Mouse (Mus musculus) liver, embryonic 12.5 days (tissue): ENCODE results near the gene Cst3. TPM values are rescaled to one million over a fixed set of nuclear protein-coding genes. Genes with fewer than 3 reads are reported as not detected.

Experiments used
- ATAC-seq: fragments of 200-750 bp; cut with Nextera tagmentation; 2 replicates; pipeline ENCODE4 v1.8.0; 2017; ENCODE audit warnings: moderate number of reproducible peaks, mild to moderate bottlenecking, moderate library complexity
- H3K27ac ChIP-seq: fragments of 300-500 bp; sonication (generic); 2 replicates; pipeline ENCODE4 v1.5.1; 2016; ENCODE audit warnings: mild to moderate bottlenecking
- H3K27me3 ChIP-seq: fragments of 300-500 bp; sonication (generic); replicated peaks from 2 replicates; pipeline ENCODE4 v1.6.1; 2016; ENCODE audit warnings: mild to moderate bottlenecking, moderate library complexity
- H3K36me3 ChIP-seq: fragments of 300-500 bp; sonication (generic); 2 replicates; pipeline ENCODE4 v1.6.1; 2016; ENCODE audit warnings: mild to moderate bottlenecking, moderate library complexity
- H3K4me1 ChIP-seq: fragments of 300-500 bp; sonication (generic); 2 replicates; pipeline ENCODE4 v1.6.1; 2016
- H3K4me2 ChIP-seq: fragments of 300-500 bp; sonication (generic); 2 replicates; pipeline ENCODE4 v1.6.1; 2016; ENCODE audit warnings: mild to moderate bottlenecking, moderate library complexity
- H3K4me3 ChIP-seq: fragments of 300-500 bp; sonication (generic); 2 replicates; pipeline ENCODE4 v1.5.1; 2016; ENCODE audit warnings: mild to moderate bottlenecking, moderate library complexity
- H3K9ac ChIP-seq: fragments of 300-500 bp; sonication (generic); 2 replicates; pipeline ENCODE4 v1.6.1; 2016; ENCODE audit warnings: mild to moderate bottlenecking, moderate library complexity
- H3K9me3 ChIP-seq: fragments of 300-500 bp; sonication (generic); replicated peaks from 2 replicates; pipeline ENCODE4 v1.6.1; 2016; ENCODE audit warnings: mild to moderate bottlenecking, moderate library complexity
- WGBS: fragments of 180-500 bp; shearing (Covaris S2); methylation state at CpG from one replicate; pipeline ENCODE4 v1.1.7; 2016; ENCODE audit not compliant: insufficient replicate concordance; 5-methylcytosine and 5-hydroxymethylcytosine counted together
- polyA plus RNA-seq: library from polyadenylated mRNA; unstranded; fragments of >200 nt; fragmentation: Nextera tagmentation; extraction: Ambion mirVana; gene quantifications from 2 replicates; pipeline ENCODE4 v1.2.1, GENCODE M21; 2016

The Cst3 gene
- 140 and 142 TPM in 2 replicates for polyA plus RNA-seq

- Histone ChIP-seq H3K9me3 (no peaks in the 10 kb centered on the region), H3K4me2 (peak within 1 kb of the TSS; percentile 83), H3K9ac (peak within 1 kb of the TSS; percentile 77), H3K27ac (peak within 1 kb of the TSS; percentile 86), H3K4me3 (peak within 1 kb of the TSS; percentile 81), H3K36me3 (peaks cover 24% of the 10 kb centered on the region), H3K4me1 (peaks cover 41% of the 10 kb centered on the region), H3K27me3 (no peaks in the 10 kb centered on the region)
- WGBS, result under 1% methylated on average over 19 of the region's 19 CpGs
- ATAC-seq, result peak; percentile 97
Measured at GRCm38 (mm10) chr2:148875335-148875811, at the start of gene Cst3. TSS of gene Cst3 (minus strand) at chr2:148875692.

GRCm38 (mm10) chr2:148902286-148902685, 26.8 kb upstream of the Cst3 start:
- no peak overlapping the region for H3K9ac ChIP-seq
- H3K27me3 ChIP-seq, result no peaks in the 10 kb centered on the region
- no peak overlapping the region for H3K27ac ChIP-seq
- 4% methylated on average over 5 of the region's 5 CpGs for WGBS
- no peaks in the 10 kb centered on the region for H3K4me1 ChIP-seq
- H3K9me3 ChIP-seq, result no peaks in the 10 kb centered on the region
- H3K4me3 ChIP-seq, result no peak overlapping the region
- ATAC-seq, result peak; percentile 74
- H3K4me2 ChIP-seq, result no peak overlapping the region
- no peaks in the 10 kb centered on the region for H3K36me3 ChIP-seq

- Histone ChIP-seq H3K4me3 (no peak overlapping the region), H3K4me1 (no peaks in the 10 kb centered on the region)
Measured at GRCm38 (mm10) chr2:148900305-148900704, 24.8 kb upstream of the Cst3 start.

GRCm38 (mm10) chr2:148896219-148896618, 20.7 kb upstream of the Cst3 start:
- ATAC-seq, result no peak
- H3K9me3 ChIP-seq, result no peaks in the 10 kb centered on the region
- H3K36me3 ChIP-seq, result no peaks in the 10 kb centered on the region
- no peak overlapping the region for H3K4me2 ChIP-seq
- no peak overlapping the region for H3K9ac ChIP-seq
- no peak overlapping the region for H3K4me3 ChIP-seq
- no peak overlapping the region for H3K27ac ChIP-seq
- no peaks in the 10 kb centered on the region for H3K4me1 ChIP-seq
- H3K27me3 ChIP-seq, result no peaks in the 10 kb centered on the region
- 63% methylated on average over 1 of the region's 1 CpGs for WGBS

More at GRCm38 (mm10) chr2:148900305-148900704, 24.8 kb upstream of the Cst3 start:
- ATAC-seq, result no peak
- Histone ChIP-seq H3K27me3 (no peaks in the 10 kb centered on the region), H3K4me2 (no peak overlapping the region), H3K36me3 (no peaks in the 10 kb centered on the region), H3K9ac (no peak overlapping the region), H3K27ac (no peak overlapping the region), H3K9me3 (no peaks in the 10 kb centered on the region)
- WGBS, result 42% methylated on average over 4 of the region's 4 CpGs

- H3K4me3 ChIP-seq, result no peak overlapping the region
- no peaks in the 10 kb centered on the region for H3K36me3 ChIP-seq
- ATAC-seq, result no peak
- H3K4me2 ChIP-seq, result no peak overlapping the region
- H3K4me1 ChIP-seq, result no peaks in the 10 kb centered on the region
- no peak overlapping the region for H3K9ac ChIP-seq
- no peaks in the 10 kb centered on the region for H3K27me3 ChIP-seq
- no peaks in the 10 kb centered on the region for H3K9me3 ChIP-seq
- H3K27ac ChIP-seq, result no peak overlapping the region
Measured at GRCm38 (mm10) chr2:148893107-148893506, 17.6 kb upstream of the Cst3 start.

GRCm38 (mm10) chr2:148890021-148890851, 14.7 kb upstream of the Cst3 start:
- Histone ChIP-seq H3K27ac (no peak overlapping the region), H3K4me2 (no peak overlapping the region), H3K4me3 (no peak overlapping the region), H3K4me1 (no peaks in the 10 kb centered on the region), H3K27me3 (no peaks in the 10 kb centered on the region), H3K9ac (no peak overlapping the region), H3K36me3 (no peaks in the 10 kb centered on the region), H3K9me3 (no peaks in the 10 kb centered on the region)
- WGBS, result 63% methylated on average over 5 of the region's 5 CpGs
- no peak for ATAC-seq

- no peaks in the 10 kb centered on the region for H3K36me3 ChIP-seq
- H3K4me3 ChIP-seq, result no peak overlapping the region
- H3K4me2 ChIP-seq, result no peak overlapping the region
- no peak overlapping the region for H3K9ac ChIP-seq
- ATAC-seq, result no peak
- WGBS, result 59% methylated on average over 3 of the region's 3 CpGs
- H3K4me1 ChIP-seq, result no peaks in the 10 kb centered on the region
- H3K27me3 ChIP-seq, result no peaks in the 10 kb centered on the region
- H3K27ac ChIP-seq, result no peak overlapping the region
- no peaks in the 10 kb centered on the region for H3K9me3 ChIP-seq
Measured at GRCm38 (mm10) chr2:148889331-148890010, 14.0 kb upstream of the Cst3 start.

GRCm38 (mm10) chr2:148888872-148889271, 13.4 kb upstream of the Cst3 start:
- Histone ChIP-seq H3K27me3 (no peaks in the 10 kb centered on the region), H3K27ac (no peak overlapping the region), H3K4me2 (no peak overlapping the region), H3K9ac (no peak overlapping the region), H3K9me3 (no peaks in the 10 kb centered on the region), H3K4me3 (no peak overlapping the region), H3K4me1 (no peaks in the 10 kb centered on the region), H3K36me3 (no peaks in the 10 kb centered on the region)
- 60% methylated on average over 3 of the region's 3 CpGs for WGBS
- no peak for ATAC-seq

- Histone ChIP-seq H3K9ac (no peak overlapping the region), H3K36me3 (no peaks in the 10 kb centered on the region), H3K4me3 (no peak overlapping the region), H3K4me1 (no peaks in the 10 kb centered on the region), H3K27ac (no peak overlapping the region), H3K4me2 (no peak overlapping the region), H3K27me3 (no peaks in the 10 kb centered on the region), H3K9me3 (no peaks in the 10 kb centered on the region)
- ATAC-seq, result no peak
Measured at GRCm38 (mm10) chr2:148884738-148885137, 9.2 kb upstream of the Cst3 start.

GRCm38 (mm10) chr2:148879199-148879598, 3.7 kb upstream of the Cst3 start:
- peaks cover 26% of the 10 kb centered on the region for H3K4me1 ChIP-seq
- 68% methylated on average over 1 of the region's 1 CpGs for WGBS
- H3K9ac ChIP-seq, result no peak overlapping the region
- no peak overlapping the region for H3K4me3 ChIP-seq
- no peak overlapping the region for H3K27ac ChIP-seq
- H3K4me2 ChIP-seq, result no peak overlapping the region
- no peaks in the 10 kb centered on the region for H3K36me3 ChIP-seq
- ATAC-seq, result no peak
- no peaks in the 10 kb centered on the region for H3K27me3 ChIP-seq
- H3K9me3 ChIP-seq, result no peaks in the 10 kb centered on the region

- no peak for ATAC-seq
- WGBS, result 8% methylated on average over 2 of the region's 2 CpGs
- Histone ChIP-seq H3K4me1 (peaks cover 31% of the 10 kb centered on the region), H3K27me3 (no peaks in the 10 kb centered on the region), H3K9me3 (no peaks in the 10 kb centered on the region), H3K9ac (no peak overlapping the region), H3K36me3 (no peaks in the 10 kb centered on the region), H3K4me2 (no peak overlapping the region), H3K4me3 (no peak overlapping the region), H3K27ac (no peak overlapping the region)
Measured at GRCm38 (mm10) chr2:148878641-148879130, 3.2 kb upstream of the Cst3 start.

GRCm38 (mm10) chr2:148877016-148877770, 1.7 kb upstream of the Cst3 start:
- no peaks in the 10 kb centered on the region for H3K27me3 ChIP-seq
- H3K36me3 ChIP-seq, result peaks cover 11% of the 10 kb centered on the region
- no peak overlapping the region for H3K27ac ChIP-seq
- H3K4me1 ChIP-seq, result peaks cover 41% of the 10 kb centered on the region
- WGBS, result 18% methylated on average over 3 of the region's 3 CpGs
- no peaks in the 10 kb centered on the region for H3K9me3 ChIP-seq
- H3K9ac ChIP-seq, result no peak overlapping the region
- no peak overlapping the region for H3K4me3 ChIP-seq
- H3K4me2 ChIP-seq, result no peak overlapping the region
- ATAC-seq, result no peak
